Mouse (Mus musculus) cerebellum, adult 2 months (tissue): ENCODE results near the gene Trim2.

ENCODE experiments used
- CTCF ChIP-seq: fragments of 200-500 bp; IDR thresholded peaks from 2 replicates; pipeline ENCODE4 v1.5.1; 2011; ENCODE audit warnings: low read depth, mild to moderate bottlenecking, control low read depth, low read length, moderate library complexity, borderline replicate concordance; ENCODE audit not compliant: insufficient read depth
- POLR2A ChIP-seq: fragments of 200-500 bp; IDR thresholded peaks from 2 replicates; pipeline ENCODE4 v1.6.1; 2011; ENCODE audit warnings: low read length, control low read depth, borderline replicate concordance; ENCODE audit not compliant: insufficient read depth

DNA sequence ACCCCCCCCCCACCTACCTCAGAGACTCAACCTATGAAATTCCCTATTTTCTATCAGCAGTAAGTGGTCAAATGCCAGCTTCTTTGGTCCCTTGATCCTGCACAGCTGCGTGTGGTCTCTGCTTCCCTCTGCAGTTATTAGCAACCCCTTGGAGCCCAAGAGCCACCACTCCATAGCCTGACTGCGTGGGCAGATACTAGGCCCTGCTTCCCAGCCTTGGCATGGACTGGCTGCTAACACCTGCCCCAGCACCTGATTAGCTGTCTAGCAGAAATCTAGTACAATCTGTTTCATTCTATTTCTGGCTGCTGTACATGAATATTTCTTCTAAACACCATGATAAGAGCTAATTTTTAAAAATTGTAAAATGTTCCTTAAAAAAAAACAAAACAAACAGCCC lies 10.0 kb downstream of the Trim2 start:
- TF ChIP-seq POLR2A (no peak), CTCF (no peak)
